Mouse (Mus musculus): Measurements from ENCODE around the gene Iqcg.

Iqcg gene

DNA sequence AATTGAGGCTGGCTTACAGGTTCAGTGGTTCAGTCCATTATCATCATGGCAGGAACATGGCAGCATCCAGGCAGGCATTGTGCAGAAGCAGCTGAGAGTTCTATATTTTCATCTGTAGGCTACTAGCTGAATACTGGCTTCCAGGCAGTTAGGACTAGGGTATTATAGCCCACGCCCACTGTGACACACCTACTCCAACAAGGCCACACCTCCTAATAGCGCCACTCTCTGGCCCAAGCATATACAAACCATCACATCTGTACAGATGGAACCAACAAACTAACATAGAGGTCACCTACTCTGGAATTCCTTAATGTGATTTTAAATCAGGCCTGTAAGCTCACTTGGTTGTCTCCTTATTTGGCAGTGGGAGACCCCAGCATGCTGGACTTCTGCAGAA lies 7.3 kb downstream of the Iqcg start:
- no peak for DNase-seq

GRCm38 (mm10) chr16:33048004-33048403 lies 8.0 kb downstream of the Iqcg start:
- no peak for DNase-seq

DNA sequence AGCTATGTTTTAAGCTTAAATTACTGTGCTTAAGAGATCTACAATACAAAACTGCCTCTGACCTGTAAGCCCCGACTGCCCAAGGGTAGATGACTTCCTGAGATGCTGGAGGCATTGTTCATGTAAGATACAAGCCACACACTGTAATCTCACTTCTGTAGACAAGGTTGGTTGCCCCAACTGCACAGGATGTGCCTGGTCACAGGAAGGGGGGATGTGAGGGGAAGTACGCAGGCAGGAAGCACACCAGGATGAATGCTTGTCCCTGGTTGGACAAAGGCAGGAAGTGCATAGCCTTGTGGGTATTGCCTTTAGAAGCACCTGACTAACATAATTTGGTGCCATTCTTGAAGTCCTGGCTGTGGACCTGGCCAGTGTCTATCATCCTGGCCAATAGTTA lies 12.8 kb downstream of the Iqcg start:
- DNase-seq = no peak

DNA sequence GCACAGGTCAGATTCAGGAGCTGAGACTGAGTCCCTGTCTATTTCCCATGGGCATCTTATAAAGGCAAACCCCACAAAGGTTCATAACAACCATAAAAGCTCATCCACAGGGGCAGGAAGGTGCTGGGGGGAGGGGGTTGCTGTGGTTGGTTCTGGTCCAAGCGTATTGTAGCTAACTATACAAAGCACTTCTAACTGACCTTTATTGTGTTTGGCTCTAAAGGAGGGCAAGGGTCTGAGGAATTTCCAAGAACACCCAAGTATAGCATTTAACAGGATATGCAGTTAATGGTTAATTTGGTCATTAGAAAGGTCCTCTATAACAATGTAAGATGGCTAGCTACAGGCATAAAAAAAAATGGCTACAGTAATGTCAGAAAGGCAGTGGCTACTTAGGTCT lies 13.3 kb downstream of the Iqcg start:
- no peak for DNase-seq

- DNase-seq = no peak
Measured at GRCm38 (mm10) chr16:33036006-33036405, 20.0 kb downstream of the Iqcg start.

DNA sequence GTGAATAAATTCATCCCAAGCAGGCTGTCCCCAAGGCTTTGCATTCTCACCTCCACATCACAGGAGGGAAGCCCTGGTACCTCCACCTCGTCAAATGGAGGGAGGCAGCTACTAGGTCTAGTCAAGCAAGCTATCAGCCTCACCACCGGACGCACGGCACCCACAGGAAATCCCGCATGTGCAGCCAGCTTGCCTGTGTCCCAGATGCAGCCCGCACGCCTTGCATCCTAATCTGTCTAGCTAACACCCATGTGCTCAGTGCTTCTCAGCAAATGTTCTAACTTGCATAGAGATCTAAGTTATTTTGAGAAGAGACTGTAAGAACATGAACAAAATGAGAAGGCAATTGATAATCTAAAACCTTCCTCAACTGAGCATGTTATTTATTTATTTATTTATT lies 29.7 kb downstream of the Iqcg start:
- DNase-seq = peak; percentile 47

DNA sequence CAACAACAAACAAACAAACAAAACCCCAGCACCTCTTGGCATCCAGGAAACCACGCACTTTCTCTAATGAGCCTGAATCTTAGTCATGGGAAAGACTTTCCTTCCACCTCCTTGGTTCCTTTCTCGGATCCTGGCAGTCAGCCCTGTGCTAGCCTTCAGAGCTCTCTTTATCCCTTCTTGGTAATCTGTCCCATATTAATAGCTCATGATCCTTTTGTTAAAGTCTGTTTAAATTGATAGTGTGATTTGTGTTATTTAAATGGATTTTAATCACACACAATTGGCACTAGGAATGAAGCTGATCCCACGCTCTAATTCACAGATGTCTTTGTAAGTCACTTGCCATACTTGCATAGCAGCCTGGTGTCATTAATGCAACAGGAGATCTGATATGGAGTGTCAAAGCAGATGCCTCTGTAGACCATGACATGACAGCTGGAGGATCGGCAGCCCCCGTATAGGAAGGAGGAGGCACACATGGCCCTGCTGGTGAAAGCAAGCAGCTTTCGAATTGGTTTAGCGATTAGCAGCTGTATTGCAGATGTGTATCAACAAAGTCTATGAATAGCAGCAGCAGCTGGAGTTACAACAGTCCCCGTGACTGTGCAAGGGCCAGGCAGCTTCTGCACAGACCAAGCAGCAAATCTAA lies 31.4 kb downstream of the Iqcg start:
- peak; percentile 45 for DNase-seq

- DNase-seq = peak; percentile 95
Measured at GRCm38 (mm10) chr16:33023750-33024149, 32.3 kb downstream of the Iqcg start.

- DNase-seq = no peak
Measured at GRCm38 (mm10) chr16:33021381-33021780, 34.6 kb downstream of the Iqcg start.

DNA sequence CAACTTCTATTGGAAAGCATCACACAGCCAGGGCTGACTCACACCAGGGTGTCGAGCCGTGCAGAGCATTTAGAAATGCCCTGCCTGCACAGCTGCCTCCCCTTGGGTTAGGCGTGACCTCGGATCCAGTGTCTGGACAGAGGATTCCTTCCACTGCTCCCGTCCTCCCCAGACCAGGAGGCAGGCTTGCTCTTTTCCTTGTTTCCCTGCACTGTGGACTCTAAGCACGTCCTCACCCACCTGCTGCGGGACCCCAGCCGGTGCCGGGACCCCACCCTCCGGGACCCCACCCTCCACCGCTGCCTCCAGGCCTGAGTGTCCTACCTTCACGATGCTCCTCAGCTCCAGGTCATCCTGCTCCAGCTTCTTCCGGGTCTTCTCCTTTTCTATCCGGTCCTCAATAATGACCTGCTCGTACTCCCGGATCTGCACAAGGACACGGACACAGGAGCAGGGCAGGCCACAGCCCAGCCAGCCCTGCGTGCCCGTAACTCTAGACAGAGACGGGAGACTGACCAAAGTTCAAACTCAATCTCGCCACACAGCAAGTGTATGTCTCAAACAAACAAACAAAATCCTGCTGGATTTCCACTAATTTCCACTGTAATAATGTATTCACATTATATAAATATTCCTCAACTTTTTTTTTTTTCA lies 36.8 kb downstream of the Iqcg start:
- DNase-seq = no peak

DNA sequence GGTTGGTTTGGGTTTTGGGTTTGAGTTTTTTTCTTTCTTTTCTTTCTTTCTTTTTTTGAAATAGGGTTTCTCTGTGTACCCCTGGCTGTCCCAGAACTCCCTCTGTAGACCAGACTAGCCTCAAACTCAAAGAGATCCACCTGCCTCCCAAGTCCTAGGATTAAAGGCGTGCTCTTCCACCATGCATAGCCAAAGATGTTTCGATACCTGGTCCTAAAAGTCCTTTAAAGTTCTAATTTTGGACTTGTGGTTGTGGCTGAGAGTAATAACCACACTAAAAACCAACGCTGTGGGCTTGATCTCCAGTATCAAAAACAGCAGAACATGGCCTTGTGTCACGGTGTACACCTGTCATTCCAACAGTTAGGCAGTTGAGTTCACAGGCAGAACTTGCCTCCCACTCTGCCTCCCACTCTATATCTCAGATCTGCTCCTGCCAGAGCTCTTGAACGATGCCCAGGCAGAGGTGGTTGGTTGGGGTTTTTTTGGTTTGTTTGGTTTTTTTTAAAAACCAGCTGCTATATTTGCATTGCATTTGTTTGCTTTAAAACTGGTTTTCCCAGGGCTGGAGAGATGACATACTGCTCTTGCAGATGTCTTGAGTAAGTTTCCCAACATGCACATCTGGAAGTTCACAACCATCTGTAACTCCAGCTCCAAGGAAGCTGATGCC lies 38.2 kb downstream of the Iqcg start:
- DNase-seq = no peak

DNA sequence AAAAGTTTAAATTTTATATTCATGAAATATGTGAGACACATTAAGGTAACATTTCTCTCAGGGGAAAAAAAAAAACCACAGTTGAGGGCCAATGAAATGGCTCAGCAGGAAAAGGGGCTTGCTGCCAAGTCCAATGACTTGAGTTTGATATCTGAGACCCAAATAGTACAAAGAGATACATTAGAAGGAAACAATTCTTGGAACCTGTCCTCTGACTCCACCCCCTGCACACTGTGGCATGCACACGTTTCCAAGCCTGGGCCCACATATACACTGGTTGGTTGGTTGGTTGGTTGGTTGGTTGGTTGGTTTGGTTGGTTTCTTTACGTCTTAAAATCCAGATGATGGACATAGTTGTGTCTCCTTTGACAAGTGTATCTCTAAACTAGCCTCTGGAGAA lies 40.0 kb downstream of the Iqcg start:
- no peak for DNase-seq

GRCm38 (mm10) chr16:33015396-33015907 lies 40.6 kb downstream of the Iqcg start:
- DNase-seq = no peak

DNA sequence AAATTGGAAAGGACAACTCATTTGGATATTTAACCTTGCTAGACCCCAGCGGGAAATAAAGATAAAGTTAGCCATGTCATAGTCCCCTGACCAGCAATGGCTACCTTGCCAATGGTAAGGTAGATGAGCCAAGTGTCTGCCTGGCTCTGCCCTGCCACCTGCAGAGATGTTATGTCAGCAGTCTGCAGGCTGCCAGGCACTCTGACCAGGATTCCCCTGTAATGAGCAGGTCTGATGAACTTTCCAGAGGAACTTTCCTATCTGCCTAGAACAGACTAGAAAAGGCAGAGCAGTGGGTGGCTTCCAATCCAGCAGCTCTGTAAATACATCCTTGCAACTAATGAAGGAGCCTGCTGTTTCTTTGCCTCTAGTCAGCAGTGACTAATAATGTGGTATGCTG lies 41.1 kb downstream of the Iqcg start:
- DNase-seq = no peak

DNA sequence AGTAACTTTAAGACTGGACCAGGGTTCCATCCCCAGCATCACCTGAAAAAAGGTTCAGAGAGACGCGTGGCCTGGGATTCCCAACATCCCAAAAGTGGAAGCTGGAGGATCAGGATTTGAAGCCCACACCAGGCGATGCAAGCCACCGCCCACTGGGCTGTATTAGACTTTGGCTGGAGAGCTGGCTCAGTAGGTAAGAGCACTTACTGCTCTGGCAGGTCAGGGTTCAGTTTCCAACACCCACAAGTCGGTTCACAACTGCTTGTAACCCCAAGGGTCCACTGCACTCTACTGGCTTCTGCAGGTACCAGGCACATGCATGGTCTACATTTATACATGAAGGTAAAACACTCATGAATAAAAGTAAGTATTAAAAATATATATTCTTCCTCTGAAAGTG lies 42.2 kb downstream of the Iqcg start:
- DNase-seq = no peak

GRCm38 (mm10) chr16:33010166-33010565 lies 45.9 kb downstream of the Iqcg start:
- no peak for DNase-seq

DNA sequence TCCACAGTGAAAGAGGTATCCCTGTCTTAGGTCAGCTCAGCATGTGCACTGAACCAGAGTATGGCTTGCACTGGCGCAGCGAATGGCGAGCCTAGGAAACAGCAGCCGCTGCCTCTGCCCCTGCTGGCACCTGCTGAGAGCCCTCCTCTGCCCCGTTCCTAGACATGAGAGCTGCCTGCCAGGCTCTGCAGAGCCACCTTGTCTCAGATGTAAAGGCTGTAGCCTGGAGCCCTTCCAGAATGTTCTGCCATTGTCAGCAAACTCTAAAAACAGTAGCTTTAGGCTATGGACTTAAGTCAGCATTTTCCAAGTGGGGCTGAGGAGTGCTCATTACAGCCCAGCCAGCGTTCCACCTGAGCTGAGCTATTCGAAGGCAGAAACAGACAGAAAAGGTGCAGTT lies 48.6 kb downstream of the Iqcg start:
- no peak for DNase-seq

- no peak for DNase-seq
Measured at GRCm38 (mm10) chr16:33006888-33007287, 49.1 kb downstream of the Iqcg start.

DNA sequence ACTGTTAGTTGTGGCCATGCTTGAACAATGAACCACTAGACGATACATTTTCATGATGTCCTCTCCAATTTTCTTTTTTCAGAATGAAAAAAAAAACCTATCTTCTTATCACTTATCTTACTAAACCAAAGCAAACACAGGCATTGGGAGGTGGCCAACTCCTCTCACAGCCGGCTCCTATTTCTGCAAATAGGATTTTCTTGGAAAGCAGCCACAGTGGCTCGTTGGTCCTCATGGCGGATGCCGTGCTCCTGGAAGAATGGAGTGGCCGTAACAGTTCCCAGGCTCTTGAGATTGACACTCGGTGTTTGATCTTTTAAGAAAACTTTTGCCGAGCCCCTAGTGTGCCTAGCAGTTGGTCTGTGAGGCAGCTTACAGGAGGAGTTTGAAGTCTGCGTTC lies 50.8 kb downstream of the Iqcg start:
- no peak for DNase-seq

- DNase-seq = no peak
Measured at GRCm38 (mm10) chr16:32992158-32992557, 63.9 kb downstream of the Iqcg start.

DNA sequence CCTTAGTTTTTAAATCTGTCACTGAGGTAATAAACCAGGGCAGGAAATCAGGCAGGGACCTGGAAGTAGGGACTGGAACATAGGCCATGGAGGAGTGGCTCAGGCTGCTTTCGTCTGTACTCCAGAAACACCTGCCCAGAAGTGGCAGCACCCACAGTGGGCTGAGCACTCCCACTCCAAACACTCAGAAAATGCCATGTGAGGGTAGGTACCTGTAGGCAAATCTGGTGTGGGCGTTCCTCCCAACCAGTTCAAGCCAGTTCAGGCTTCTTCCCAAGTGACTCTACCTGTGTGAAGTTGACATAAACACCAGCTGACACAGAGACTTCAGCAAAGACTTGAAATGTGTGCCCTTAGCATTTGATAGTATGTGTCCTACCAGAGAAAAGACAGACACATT lies 71.4 kb downstream of the Iqcg start:
- DNase-seq = no peak

- no peak for DNase-seq
Measured at GRCm38 (mm10) chr16:32981405-32981804, 74.6 kb downstream of the Iqcg start.

- no peak for DNase-seq
Measured at GRCm38 (mm10) chr16:32980227-32980626, 75.8 kb downstream of the Iqcg start.

- no peak for DNase-seq
Measured at GRCm38 (mm10) chr16:32973047-32973446, 83.0 kb downstream of the Iqcg start.

Data from thymus, postnatal 4 days (tissue).